Mouse (Mus musculus) brain, embryonic 14.5 days (tissue): ENCODE measurements at regions not wholly inside any gene's neighbourhood (a gene's known extent, or its start where the extent isn't known, plus 50 kb on each side); places are given as distances from the start of the nearest gene placed in this dataset.

Experiments
- CTCF ChIP-seq: fragments of 200-500 bp; IDR thresholded peaks from 2 replicates; pipeline ENCODE4 v1.5.1; 2012; ENCODE audit warnings: inconsistent platforms, mild to moderate bottlenecking, moderate library complexity, borderline replicate concordance; ENCODE audit not compliant: insufficient read depth, insufficient read length; ENCODE audit errors: extremely low read depth
- POLR2A ChIP-seq: fragments of 200-500 bp; IDR thresholded peaks from 2 replicates; pipeline ENCODE4 v1.6.1; 2012; ENCODE audit warnings: mild to moderate bottlenecking, inconsistent platforms, borderline replicate concordance; ENCODE audit not compliant: poor library complexity, insufficient read depth, insufficient read length, severe bottlenecking; ENCODE audit errors: extremely low read depth

GRCm38 (mm10) chr3:144137483-144137882, 67.5 kb downstream of the Lmo4 start:
- TF ChIP-seq CTCF (no peak), POLR2A (no peak)
